Mouse (Mus musculus) frontal cortex, postnatal 36 days (tissue): ENCODE data around the gene Arhgap21.

ENCODE experiments used
- DNase-seq, 2 experiments: peaks; one replicate each; pipeline ENCODE4 v3.0.0; 2022; ENCODE audit warnings: low spot score in 2 of 2

Arhgap21 gene

DNA sequence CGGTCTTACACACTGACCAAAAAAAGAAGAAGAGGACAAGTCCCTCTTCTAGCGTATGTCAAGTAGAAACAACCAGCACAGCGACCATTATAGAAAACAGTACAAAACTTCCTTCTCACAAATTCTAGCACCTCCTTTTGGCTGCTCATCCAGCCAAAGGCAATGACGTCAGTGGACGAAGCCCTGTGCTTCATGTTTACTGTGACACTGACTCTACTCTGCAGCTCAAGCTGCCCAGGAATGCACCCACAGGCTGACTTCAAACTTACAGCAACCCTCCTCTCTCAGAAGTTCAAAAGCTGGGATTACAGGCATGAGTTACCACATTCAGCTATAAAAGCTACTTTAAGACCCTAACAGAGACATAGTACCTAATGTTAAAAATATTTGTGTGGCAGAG is 72.2 kb downstream of the Arhgap21 start:
- DNase-seq = no peak

DNA sequence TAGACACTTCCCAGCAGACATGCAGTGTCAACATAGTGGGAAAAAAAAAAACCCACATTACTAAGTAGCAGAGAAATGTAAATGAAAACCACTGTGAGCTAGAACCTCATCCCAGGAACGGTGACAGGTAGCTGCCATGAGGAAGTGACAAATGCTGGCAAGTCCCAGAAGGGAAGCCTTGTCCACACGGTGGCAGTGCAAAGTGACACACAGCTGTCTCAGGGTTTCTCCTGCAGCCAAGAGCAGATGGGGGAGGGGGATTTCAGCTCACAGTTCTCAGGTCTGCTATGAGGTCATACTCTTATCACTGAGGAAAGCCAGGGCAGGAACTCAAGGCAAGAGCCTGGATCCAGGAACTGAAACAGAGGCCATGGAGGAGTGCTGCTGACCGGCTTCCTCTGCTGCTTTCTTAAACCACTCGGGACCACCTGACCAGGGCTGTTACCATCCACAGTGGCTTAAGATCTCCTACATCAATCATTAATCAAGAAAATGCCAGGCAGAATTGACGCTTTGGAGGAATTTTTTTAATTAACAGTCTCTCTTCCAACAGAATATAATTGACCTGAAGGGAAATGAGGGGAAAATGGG is 74.5 kb downstream of the Arhgap21 start:
- DNase-seq = no peak

DNA sequence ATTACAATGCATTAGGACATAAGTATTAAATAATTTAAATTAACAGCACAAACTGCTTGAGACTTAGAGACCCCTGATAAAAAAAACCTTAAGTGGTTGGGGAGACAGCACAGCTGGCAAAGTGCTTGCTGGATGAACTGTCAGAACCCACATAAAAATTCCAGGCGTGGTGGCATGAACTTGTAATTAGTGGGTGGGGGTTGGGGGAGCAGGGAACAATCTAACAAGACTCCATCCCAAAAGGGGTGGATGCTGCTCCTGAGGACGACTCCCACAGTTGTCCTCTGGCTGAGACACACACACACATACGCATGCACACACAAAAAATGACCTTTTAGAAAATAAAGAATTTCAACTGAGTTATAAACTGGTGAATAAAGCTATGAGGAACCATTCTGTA is 79.9 kb downstream of the Arhgap21 start:
- DNase-seq = no peak

DNA sequence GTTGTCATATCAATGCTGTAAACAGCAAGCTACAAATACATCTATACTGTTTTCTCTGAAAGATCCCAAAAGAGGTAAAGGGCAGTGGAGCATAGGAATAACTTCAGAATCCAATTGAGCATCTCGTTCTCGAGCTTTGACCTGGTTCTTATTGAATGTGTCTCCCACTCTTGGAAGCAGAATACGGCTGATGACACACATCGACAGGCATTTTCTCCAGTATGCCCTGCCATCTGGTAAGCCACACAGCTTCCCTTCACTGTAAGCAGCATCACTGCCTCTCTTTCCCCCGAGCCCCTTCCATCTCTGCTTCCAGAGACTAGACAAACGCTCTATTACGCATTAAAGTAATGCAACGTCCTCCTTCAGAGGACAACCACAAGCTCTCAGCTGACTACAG is 85.4 kb downstream of the Arhgap21 start:
- no peak for DNase-seq

DNA sequence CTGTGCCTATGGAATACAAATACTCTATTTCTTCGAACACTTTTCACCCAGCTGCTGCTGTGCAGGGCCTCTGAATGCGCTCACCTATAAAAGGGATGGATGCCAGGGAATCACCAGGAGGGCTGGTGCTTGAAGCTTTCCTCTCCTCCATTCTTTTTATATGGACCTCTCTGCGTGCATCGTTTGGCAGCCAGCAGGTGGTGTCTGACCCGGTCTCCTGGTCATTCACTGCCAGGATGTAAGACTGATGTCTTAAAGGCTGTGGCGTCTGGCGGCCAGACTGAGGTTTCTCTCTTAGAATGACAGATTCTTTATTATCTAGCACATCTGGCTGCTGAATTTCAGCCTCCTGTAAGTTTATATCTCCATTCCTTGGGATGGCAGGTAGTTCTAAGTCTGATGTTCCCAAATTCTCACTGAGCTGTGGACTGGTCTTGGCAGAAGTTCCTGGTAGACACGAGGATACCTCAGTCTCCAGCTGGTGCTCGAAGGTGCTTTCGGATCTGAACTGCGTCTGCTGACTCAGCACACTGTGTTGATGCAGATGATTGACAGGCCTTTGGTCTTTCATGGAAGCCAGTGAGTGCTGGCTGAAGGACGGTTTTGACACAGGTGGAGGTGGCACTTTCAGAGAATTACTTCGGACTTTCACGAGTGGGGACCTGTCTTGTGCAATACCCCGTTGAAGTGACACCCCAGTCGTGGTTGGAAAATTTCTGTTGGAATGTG is 88.6 kb downstream of the Arhgap21 start:
- no peak for DNase-seq

DNA sequence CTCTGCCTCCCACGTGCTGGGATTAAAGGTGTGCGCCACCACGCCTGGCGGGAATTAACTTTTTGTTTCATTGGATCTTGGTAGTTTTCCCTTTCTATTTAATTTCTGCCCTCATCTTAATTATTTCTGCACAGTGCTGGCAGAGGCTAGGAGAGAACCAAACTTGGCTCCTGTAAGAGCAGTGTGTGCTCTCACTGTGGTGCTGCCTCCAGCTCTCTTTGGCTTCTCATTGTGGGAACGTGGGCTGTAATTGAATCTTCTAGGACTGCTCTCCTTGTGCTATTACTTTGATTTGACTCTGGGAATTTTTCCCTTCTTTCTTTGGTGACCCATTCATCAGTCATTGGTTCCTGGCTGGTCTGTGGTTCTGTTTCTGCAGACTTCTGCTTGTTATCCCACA is 94.1 kb downstream of the Arhgap21 start:
- DNase-seq = no peak

DNA sequence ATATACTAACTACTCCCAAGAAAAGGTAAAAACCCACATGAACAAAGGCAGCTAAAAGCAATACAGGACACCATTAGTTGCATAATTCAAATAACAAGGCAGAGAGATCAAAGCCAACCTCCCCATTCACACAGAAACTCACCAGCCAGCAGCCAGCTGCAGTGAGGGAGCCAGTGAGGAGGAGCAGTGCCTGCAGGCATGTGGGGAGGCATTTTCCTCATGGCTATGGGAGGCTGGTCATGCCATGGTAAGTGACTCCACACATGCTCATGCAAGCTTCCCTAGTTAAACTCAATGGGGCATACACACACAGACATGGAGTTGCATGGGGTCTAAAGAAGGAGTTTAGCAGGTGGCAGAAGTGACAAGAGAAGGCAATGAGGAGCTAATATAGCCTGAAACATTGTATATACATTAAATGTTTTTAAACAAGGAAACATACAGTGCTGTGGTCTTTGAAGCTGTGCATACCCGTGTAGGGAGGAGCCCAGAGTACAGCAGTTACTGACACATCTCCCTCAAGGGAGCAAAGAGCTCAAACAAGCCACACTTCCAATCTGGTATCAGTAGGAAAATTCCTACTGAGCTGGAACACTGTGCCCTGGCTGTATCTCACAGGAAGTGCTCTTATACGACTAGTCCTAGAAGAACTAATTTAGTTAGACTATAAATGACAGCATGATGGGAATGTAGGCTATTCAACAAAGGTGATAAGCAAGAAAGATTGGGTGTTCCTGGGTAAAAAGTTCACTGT is 99.3 kb downstream of the Arhgap21 start:
- no peak for DNase-seq

DNA sequence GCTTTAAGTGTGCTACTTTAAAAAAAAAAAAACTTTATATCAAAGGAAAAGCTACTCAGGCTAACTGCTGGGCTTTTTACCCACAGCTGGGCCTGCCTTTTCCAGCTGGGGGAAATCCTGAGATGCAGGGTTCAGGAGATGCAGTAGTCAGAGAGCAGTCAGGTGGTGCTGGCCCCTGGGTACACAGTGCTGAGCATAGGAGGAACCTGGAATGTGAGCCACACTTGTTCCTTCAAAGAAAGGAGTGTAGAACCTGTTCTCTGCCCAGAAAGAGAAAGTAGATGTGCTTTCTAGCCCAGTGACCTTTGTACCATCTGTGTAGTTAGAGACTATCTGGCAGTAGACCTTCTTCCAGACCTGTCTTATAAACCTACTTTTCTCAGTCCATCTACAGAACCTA is 100.6 kb downstream of the Arhgap21 start:
- no peak for DNase-seq

DNA sequence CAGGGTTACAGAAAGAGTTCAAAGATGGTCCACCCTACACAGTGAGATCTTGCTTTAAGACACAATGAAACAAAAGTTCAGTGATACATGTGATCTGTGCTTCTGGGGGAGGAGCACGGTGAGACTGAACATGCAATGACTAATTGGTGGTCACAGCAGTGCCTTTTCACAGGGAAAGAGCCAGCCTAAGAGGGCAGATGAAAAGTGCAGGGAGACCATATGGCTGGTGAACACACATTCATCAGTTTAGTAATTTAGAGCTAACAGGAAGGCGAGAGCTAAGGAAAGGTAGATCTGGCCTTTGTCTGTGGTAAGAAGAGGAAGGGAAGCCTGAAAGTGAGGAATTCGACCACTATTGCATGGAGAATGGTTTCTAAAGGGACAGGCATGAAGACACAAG is 102.9 kb downstream of the Arhgap21 start:
- no peak for DNase-seq

DNA sequence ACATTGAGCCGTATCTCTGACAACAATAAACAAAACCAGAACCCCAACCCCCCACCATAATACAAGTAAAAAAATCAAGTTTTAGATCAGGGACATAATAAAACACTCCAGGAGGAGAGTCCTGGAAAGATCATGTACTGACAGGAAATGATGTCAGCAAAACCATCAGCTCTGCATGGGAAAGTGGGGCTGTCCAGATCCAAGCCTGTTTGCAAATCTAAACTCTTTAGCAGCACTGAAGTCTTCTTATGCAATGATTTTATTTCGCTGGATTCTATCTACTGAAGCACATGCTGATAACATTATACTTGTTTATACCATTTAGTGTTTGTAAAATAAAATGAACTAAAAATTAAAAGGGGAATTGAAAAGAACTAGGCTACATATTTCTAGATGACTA is 104.1 kb downstream of the Arhgap21 start:
- no peak for DNase-seq

DNA sequence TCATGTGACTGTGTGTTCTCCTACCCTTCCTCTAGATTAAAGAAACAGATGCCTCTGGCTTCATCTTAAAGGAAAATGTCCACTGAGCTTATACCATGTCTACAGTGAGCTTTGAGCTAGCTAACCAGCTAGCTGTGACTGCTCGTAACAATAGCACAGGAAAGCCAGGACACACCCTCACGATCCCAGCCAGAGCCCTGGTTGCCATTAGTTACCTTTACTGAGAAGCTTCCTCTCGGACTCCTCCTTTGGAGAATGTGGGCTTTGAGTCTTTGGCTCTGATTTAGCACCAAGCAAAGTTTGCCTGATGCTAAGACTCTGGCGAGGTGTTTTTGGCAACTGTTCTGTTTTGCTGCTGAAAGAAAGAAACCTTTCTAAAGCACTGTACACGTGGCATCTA is 107.9 kb downstream of the Arhgap21 start:
- DNase-seq = no peak

DNA sequence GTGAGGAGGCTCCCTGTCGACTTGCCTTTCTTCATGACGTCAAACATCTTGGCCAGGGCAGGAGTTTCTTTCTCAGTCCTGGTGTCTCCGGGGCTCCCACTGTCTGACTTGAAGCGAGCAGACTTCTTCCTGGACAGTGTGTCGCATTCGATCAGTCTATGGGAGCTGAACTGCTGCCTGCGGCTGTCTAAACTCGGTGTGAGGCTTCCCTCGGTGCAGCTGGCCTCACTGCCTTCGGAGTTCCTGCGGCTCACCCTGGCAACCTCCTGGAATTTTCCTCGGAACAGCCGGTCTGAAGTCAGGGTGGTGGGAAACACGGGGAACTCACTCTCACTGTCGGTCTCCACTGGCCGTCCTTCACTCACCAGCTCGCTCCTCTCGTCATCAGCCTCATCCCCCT is 119.3 kb downstream of the Arhgap21 start:
- no peak for DNase-seq

DNA sequence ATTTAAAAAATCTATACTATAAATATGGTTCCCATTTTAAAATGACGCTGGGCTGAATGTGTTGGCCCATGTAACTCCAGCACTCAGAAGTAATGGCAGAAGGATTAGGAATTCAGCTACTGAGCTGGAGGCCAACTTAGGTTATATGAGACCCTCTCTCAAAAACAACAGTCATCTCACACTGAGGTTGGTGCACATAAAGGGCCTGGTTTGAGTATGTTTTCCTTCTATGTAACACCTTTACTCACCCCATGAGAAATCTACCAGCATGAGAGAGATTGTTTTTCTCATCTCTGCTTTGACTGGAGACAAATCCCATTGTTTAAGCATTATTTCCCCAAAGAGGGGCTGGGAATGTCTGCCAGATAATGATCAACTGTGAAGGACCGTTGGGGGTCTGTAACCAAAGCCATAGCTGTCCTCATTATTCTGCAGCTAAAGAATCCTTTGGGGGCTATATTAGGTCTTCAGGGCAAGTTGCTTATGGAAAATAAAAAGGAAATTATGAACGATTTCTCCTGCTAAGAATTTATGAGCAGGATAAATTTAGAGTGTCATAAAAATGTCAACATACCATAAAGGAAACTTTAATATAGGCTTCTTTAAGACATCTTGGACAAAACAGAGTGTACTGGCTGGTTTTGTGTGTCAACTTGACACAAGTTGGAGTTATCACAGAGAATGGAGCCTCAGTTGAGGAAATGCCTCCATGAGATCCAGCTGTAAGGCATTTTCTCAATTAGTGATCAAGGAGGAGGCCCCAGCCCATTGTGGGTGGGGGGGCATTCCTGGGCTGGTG is 136.9 kb downstream of the Arhgap21 start:
- DNase-seq = no peak

DNA sequence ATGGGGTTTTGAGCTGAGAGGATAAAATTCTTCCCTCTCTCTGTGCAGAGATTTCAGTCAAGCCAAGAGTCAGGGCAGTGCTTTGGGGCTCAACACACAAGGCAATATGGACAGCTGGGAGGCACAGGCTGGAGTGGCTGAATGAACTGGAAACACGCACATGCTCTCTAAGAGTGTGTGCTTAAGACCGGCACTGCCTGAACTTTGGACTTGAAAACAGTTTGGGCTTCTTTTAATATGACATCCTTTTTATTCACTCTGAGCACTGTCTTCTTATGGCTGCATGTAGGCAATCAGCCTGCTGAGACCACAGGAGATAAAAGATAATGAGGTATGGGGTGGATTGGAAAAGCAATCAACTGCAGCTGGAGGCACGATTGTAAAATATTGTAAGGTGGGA is 137.8 kb downstream of the Arhgap21 start:
- no peak for DNase-seq

DNA sequence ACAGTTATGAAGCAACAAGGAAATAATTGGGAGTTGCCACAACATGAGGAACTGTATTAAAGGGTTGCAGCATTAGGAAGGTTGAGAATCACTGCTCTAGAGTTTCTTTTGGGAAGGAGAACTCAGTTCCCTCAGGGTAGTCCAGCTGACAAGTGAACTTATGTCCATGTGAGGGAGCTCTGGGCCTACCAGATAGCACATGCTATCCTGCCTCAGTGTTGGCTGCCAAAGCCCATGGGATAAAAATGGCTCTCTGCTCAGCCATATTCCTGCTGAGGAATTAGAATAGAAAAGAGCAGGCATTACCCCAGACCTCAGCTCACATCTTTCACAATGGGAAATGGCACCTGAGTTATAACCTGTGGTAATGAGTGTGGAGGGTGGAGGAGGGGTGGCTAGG is 142.4 kb downstream of the Arhgap21 start:
- no peak for DNase-seq

DNA sequence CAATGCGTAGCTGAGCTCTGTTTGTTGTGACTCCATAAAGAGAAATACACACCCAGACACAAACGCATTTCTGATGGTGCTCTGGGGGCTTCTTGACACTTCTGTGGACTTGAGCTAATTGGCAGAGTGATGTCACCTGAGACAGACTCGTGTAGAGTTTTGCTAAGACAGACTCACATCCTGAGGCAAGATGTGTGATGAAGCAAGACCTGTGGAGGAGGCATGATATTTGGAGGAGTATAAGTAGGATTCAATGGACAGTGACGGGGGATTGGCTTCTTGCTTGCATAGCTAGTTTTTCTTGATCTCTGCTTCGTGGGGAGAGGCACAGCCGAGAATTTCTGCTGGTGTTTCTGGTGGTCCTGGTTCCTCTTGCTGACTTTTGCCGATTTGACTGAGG is 150.5 kb downstream of the Arhgap21 start:
- DNase-seq = no peak

DNA sequence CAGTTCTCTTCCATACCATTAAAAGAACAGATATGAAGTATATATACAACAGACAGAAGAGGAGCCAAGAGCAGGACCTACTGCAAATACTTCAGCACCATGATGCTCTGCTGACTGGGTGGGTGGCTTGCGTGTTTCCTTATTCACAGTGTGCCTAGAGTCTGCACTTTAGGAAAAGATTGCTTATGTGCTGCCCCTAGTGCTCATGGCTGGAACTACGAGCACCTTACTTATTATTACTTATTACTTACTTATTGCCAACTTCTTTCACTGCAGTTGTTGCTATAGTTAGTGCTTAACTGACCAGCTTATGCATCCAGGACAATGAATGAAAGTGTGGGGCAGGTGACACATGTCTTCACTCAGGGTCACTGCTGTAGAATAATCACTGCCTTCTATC is 154.7 kb downstream of the Arhgap21 start:
- DNase-seq = no peak

DNA sequence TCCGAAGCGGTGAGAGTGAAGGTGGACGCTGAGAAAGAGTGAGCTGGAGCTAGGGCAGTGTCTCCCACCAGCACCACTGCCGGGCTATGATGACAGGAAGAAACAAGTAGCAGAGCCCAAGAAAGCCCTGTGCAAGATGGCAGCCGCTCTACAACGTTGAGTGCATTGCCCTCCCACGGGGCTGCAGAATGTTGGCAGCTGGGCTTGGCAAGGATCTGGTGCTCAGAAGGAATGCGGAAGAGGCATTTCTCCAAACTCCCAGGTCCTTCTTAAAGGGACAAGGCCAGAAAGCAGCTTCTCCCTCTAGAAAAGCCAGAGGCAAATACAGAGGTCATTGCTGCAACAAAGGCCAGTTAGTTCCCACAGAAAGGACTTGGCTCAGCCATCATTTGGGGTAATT is 157.2 kb downstream of the Arhgap21 start:
- DNase-seq = peak in 1 of 2 experiments; percentile 37

DNA sequence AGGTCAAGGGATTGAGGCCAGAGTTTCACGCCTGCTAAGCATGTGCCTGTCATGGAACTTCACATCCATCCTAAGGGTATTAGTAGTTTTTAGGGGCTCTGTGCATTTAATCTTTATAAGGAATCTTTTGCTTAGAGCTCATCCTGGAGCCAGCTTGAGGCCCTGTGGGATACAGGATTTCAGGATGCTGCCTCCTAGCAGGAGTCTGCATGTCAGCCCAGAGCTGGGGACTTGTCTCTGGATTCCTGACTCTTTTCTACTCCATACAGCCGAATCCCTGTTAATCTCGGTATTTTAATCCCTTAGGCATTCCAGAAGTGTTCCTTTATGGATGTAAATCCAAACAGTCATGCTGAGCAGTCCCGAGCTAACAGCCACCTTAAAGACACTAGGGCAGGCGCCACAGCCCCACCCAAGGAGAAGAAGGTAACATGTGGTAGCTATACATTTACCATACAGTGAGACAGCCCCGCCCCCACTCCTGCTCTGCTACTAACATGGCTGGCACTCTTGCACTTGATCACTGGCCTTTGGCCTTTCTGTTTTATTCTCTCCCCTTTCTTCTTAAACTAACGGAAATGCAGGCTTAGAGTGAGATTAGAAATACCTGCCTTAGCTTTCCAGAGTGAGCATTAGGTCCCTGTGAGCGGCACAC is 167.3 kb downstream of the Arhgap21 start:
- DNase-seq = no peak
